Mouse (Mus musculus): ENCODE measurements around the gene Spata3. TPM values are rescaled to one million over a fixed set of nuclear protein-coding genes. Genes with fewer than 3 reads are reported as not detected.

Spata3 gene
- polyA plus RNA-seq, 1 experiment from 2014 or later: 0.13 TPM

DNA sequence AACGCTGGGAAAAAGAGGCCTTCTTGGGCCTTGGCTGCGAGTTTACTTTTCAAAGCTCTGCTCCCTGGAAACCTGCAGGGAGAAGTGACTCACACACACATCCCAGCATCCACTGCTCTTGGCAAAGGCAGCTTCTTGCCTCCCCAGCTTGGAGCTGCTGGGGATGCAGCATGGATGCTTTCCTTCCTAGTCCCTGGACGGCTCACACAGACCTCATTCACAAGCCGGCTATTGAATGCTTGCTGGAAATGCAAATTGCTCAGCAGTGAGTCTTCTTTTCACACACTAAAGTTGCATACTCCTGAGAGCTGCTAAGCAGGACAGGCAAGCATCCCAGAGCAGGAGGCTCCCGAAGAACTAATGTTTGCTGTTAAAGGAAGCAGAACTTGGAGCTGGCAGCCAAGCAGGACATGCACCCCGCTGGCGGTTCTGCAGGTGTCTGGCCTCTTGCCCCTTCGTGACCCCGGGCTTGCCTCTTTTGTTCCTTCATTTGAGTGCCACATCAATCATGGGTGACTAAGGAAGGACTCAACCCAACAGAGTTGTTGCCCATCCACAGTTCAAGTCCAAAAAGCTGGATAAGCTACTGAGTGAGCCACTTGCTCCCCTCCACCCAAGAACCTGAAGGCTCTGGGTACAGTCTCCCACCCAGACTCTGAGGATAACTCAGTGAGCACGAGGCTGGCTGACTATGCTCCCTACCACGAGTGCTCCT is 15.8 kb downstream of the Spata3 start:
- no peak for DNase-seq
- no peak for ATAC-seq (ENCODE audit: low read depth)
- H3K4me1 ChIP-seq (replicated peaks): no peaks in the 10 kb centered on the region

GRCm38 (mm10) chr1:86038191-86038951 is 21.8 kb downstream of the Spata3 start:
- Histone ChIP-seq H3K4me2 (no peak overlapping the region), H3K4me1 (replicated peaks) (peaks cover 10% of the 10 kb centered on the region), H3K27ac (peak overlapping the region; percentile 18), H3K27me3 (peaks cover 11% of the 10 kb centered on the region), H3K9ac (no peak overlapping the region), H3K9me3 (replicated peaks) (no peaks in the 10 kb centered on the region), H3K36me3 (no peaks in the 10 kb centered on the region), H3K4me3 (replicated peaks) (no peak overlapping the region)
- ATAC-seq (ENCODE audit: low read depth): 0 out of 2 replicates have a peak, but pooled peaks have one; percentile 38
- 44% methylated on average over 3 of the region's 3 CpGs for WGBS (ENCODE audit: insufficient replicate concordance)
- no peak for DNase-seq

More for the DNA sequence above, 15.8 kb downstream of the Spata3 start:
- no peak overlapping the region for H3K4me3 ChIP-seq (replicated peaks)
- no peaks in the 10 kb centered on the region for H3K9me3 ChIP-seq (replicated peaks)
- no peak overlapping the region for H3K9ac ChIP-seq
- WGBS (ENCODE audit: insufficient replicate concordance): 29% methylated on average over 11 of the region's 11 CpGs
- H3K27ac ChIP-seq: no peak overlapping the region
- no peaks in the 10 kb centered on the region for H3K36me3 ChIP-seq
- no peak overlapping the region for H3K4me2 ChIP-seq
- H3K27me3 ChIP-seq: peaks cover 19% of the 10 kb centered on the region

- no peak overlapping the region for H3K9ac ChIP-seq
- H3K36me3 ChIP-seq: no peaks in the 10 kb centered on the region
- H3K4me2 ChIP-seq: no peak overlapping the region
- peaks cover 26% of the 10 kb centered on the region for H3K27me3 ChIP-seq
- no peak overlapping the region for H3K4me3 ChIP-seq (replicated peaks)
- 39% methylated on average over 4 of the region's 4 CpGs for WGBS (ENCODE audit: insufficient replicate concordance)
- peak overlapping the region; percentile 29; the same call in 1 of the 2 replicates for H3K27ac ChIP-seq
- DNase-seq (no peak), ATAC-seq (ENCODE audit: low read depth) (peak; percentile 57)
- H3K4me1 ChIP-seq (replicated peaks): peaks cover 10% of the 10 kb centered on the region
- H3K9me3 ChIP-seq (replicated peaks): no peaks in the 10 kb centered on the region
Measured at GRCm38 (mm10) chr1:86040131-86040530, 23.5 kb downstream of the Spata3 start.

DNA sequence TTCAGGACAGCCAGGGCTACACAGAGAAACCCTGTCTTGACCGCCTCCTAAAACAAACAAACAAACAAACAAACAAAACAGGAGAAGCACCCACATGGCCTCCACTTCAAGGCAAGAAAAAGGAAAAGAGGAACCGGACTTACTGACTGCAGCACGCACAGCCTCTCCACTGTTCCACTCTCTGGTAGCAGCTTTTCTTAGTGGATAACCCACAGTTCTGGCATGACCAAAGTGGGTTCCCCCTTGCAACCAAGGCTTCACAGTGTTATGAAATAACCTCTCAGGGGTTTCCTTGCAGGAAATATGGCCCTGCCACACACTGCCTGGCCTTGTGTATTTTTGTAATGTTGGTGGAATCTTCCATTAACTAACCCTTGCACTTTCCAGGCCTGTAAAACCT is 24.2 kb downstream of the Spata3 start:
- no peak overlapping the region for H3K4me3 ChIP-seq (replicated peaks)
- ATAC-seq (ENCODE audit: low read depth): no peak

GRCm38 (mm10) chr1:86045056-86045455 is 28.4 kb downstream of the Spata3 start:
- Histone ChIP-seq H3K4me1 (replicated peaks) (no peaks in the 10 kb centered on the region), H3K27me3 (peaks cover 68% of the 10 kb centered on the region), H3K4me2 (peak overlapping the region; percentile 61), H3K9ac (no peak overlapping the region), H3K36me3 (peaks cover 4% of the 10 kb centered on the region; the same call in 1 of the 2 replicates), H3K4me3 (replicated peaks) (0 out of 2 replicates have a peak overlapping the region, but pooled peaks have one; percentile 59), H3K9me3 (replicated peaks) (no peaks in the 10 kb centered on the region), H3K27ac (no peak overlapping the region)
- no peak for DNase-seq
- ATAC-seq (ENCODE audit: low read depth): no peak
- WGBS (ENCODE audit: insufficient replicate concordance): 36% methylated on average over 4 of the region's 4 CpGs

More for the DNA sequence above, 24.2 kb downstream of the Spata3 start:
- WGBS (ENCODE audit: insufficient replicate concordance): 59% methylated on average over 3 of the region's 3 CpGs
- Histone ChIP-seq H3K36me3 (no peaks in the 10 kb centered on the region), H3K27me3 (peaks cover 33% of the 10 kb centered on the region), H3K27ac (peak overlapping the region; percentile 42; the same call in 1 of the 2 replicates), H3K9ac (no peak overlapping the region), H3K4me2 (no peak overlapping the region), H3K4me1 (replicated peaks) (peaks cover 10% of the 10 kb centered on the region), H3K9me3 (replicated peaks) (no peaks in the 10 kb centered on the region)
- no peak for DNase-seq

DNA sequence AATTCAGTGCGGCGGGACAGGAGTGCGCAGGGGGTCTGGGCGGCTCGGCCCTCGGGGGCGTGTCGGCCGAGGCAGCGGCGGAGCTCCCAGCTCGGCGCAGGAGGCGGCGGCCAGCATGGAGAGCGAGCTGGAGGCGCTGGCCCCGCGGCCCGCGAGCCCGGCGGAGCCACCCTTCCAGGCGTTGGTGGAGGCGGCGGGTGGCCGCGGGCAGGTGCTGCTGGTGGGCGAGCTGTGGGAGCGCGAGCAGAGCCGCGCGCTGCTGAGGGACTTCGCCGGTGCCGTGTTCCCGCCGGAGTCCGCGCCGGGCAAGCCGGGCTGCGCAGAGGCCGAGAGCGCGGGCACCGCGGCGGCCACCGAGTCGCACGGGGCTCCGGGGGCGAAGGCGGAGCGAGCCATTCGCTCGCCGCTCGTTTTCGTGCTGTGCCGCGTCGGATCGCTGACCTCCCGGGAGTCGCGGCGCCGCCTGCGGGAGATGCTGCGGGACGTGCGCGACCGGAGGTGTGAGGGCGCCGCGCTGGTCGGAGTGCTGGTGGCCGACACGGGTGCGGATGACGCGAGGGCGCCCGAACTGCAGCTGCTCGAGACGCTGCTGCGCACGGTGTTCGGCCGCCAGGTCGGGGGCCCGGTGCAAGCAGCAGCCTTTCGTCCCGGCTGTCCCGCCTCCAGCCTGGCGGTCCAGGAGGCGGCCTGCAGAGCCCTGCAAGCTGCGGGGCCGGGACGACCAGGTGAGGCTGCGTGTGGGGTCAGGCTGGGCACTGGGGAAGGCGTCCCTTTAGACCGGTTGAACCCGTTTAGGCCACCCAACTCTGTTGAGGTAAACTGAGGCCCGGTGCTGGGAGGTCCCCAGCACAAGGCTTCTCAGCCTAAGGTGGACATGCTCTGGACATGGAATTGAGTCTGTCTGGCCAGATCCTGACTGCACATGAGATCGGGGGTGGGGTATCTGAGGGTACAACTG is 29.5 kb downstream of the Spata3 start, which contains the start of gene 2810459M11Rik:
TSS of gene 2810459M11Rik (plus strand) at position 16 of the 958 bp plus-strand sequence.
- no peaks in the 10 kb centered on the region for H3K9me3 ChIP-seq (replicated peaks)
- peak within 1 kb of the TSS; percentile 67 for H3K9ac ChIP-seq
- H3K4me1 ChIP-seq (replicated peaks): no peaks in the 10 kb centered on the region
- 1% methylated on average over 103 of the region's 110 CpGs for WGBS (ENCODE audit: insufficient replicate concordance)
- peak within 1 kb of the TSS; percentile 73 for H3K27ac ChIP-seq
- peaks cover 4% of the 10 kb centered on the region; the same call in 1 of the 2 replicates for H3K36me3 ChIP-seq
- DNase-seq: no peak
- peak within 1 kb of the TSS; percentile 61 for H3K4me2 ChIP-seq
- peak within 1 kb of the TSS; percentile 59 for H3K4me3 ChIP-seq (replicated peaks)
- H3K27me3 ChIP-seq: peaks cover 68% of the 10 kb centered on the region
- peak; percentile 36 for ATAC-seq (ENCODE audit: low read depth)

DNA sequence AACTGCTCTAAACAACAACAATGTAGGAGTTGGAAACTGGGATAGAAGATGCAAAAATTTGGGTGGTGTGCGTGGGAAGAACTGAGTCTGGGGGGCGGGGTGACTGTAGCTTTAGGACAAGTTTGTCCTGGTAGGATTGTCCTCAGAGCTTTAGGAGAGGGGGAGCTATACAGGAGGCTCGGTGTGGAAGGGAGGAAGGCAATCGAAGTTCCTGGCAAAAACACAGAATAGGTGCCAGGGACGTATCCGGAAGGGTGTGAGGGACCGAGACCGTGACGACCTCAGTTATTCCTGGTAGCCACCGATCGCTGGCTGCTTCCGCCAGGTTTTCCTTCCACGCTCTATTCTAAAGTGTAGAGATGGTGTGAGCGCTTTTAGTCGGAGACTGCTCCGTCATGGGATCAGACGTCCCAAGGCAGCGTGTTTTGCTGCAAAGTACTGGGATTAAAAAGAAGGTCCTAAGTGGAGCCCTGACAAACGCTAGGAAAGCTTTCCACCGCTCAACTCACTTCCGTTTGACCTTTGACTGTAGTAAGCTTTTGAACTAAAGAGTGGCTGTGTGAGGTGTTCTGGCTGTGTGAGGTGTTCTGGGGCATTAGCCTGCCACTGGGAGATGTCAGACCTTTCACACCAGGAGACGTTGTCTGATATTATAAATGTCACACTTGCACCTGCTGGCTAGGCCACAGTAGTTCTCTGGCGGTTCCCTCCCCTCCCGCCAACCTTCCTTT is 30.4 kb downstream of the Spata3 start:
- peak overlapping the region; percentile 61 for H3K4me2 ChIP-seq
- 10% methylated on average over 24 of the region's 24 CpGs for WGBS (ENCODE audit: insufficient replicate concordance)
- ATAC-seq (ENCODE audit: low read depth) (0 out of 2 replicates have a peak, but pooled peaks have one; percentile 19), DNase-seq (no peak)
- no peaks in the 10 kb centered on the region for H3K9me3 ChIP-seq (replicated peaks)
- peak overlapping the region; percentile 73 for H3K27ac ChIP-seq
- peak overlapping the region; percentile 59 for H3K4me3 ChIP-seq (replicated peaks)
- peak overlapping the region; percentile 67 for H3K9ac ChIP-seq
- H3K27me3 ChIP-seq: peaks cover 68% of the 10 kb centered on the region
- no peaks in the 10 kb centered on the region for H3K4me1 ChIP-seq (replicated peaks)
- peaks cover 4% of the 10 kb centered on the region; the same call in 1 of the 2 replicates for H3K36me3 ChIP-seq

GRCm38 (mm10) chr1:86048231-86048630 is 31.6 kb downstream of the Spata3 start:
- 40% methylated on average over 4 of the region's 4 CpGs for WGBS (ENCODE audit: insufficient replicate concordance)
- DNase-seq (no peak), ATAC-seq (ENCODE audit: low read depth) (no peak)
- Histone ChIP-seq H3K27ac (no peak overlapping the region), H3K9ac (no peak overlapping the region), H3K4me2 (peak overlapping the region; percentile 61; the same call in 1 of the 2 replicates), H3K9me3 (replicated peaks) (no peaks in the 10 kb centered on the region), H3K4me3 (replicated peaks) (no peak overlapping the region), H3K36me3 (peaks cover 4% of the 10 kb centered on the region), H3K4me1 (replicated peaks) (no peaks in the 10 kb centered on the region), H3K27me3 (peaks cover 61% of the 10 kb centered on the region)

DNA sequence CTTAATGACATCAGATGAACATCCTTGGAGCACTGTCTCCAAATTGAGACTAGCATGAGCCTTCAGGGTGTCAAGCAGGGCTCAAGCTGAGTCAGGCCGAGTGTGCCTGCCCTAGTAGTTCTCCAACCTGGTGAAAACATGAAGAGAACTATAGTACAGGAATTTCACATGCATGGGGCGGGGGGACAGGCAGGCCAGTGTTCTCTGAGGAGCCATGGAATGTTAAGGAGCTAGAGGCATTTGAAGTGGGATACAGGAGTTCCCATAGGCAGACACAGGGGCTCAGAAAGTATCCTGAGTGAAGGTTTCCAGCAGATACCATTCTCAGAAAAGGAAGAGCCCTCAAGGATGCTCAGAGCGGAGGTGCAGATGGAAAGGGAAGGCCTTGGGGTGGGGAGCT is 32.1 kb downstream of the Spata3 start:
- DNase-seq (no peak), ATAC-seq (ENCODE audit: low read depth) (no peak)
- no peaks in the 10 kb centered on the region for H3K4me1 ChIP-seq (replicated peaks)
- H3K27ac ChIP-seq: no peak overlapping the region
- H3K9me3 ChIP-seq (replicated peaks): no peaks in the 10 kb centered on the region
- H3K27me3 ChIP-seq: peaks cover 56% of the 10 kb centered on the region
- peak overlapping the region; percentile 10; the same call in 1 of the 2 replicates for H3K4me2 ChIP-seq
- 48% methylated on average over 3 of the region's 3 CpGs for WGBS (ENCODE audit: insufficient replicate concordance)
- H3K36me3 ChIP-seq: peaks cover 4% of the 10 kb centered on the region
- H3K4me3 ChIP-seq (replicated peaks): no peak overlapping the region
- no peak overlapping the region for H3K9ac ChIP-seq

Measured in liver, embryonic 13.5 days (tissue).